Mouse (Mus musculus) erythroid progenitor cell, adult 5-6 weeks (primary cell): ENCODE results near the gene Nosip. TPM values are rescaled to one million over a fixed set of nuclear protein-coding genes. Genes with fewer than 3 reads are reported as not detected.

Experiments
- total RNA-seq, 2 experiments: library from RNA; stranded (forward) in 1 of 2; stranded (reverse) in 1 of 2; fragments of 150-400 nt in 1 of 2; fragments of 186-747, 209-891 nt in 1 of 2; gene quantifications; 2 replicates each; pipeline versions ENCODE4 v1.2.3 to v1.2.4; 2015 to 2017; ENCODE audit warnings: low replicate concordance in 2 of 2

The Nosip gene
- total RNA-seq, 2 experiments from 2014 or later: 30.6 to 54.0 TPM

Other genes starting within 250 kb of the Nosip start
Only the 30 nearest of the 36 such genes appear.
- 29.6 and 36.0 TPM in 2 replicates for gene Pnkp, start 205.3 kb upstream of the Nosip start, total RNA-seq (2015; ENCODE audit: low replicate concordance)
- 30.9 and 58.2 TPM in 2 replicates for gene Pnkp, start 205.3 kb upstream of the Nosip start, total RNA-seq (2017; ENCODE audit: low replicate concordance)
- gene Ptov1, start 192.6 kb upstream of the Nosip start, total RNA-seq (2015; ENCODE audit: low replicate concordance): 16.9 and 18.4 TPM in 2 replicates
- 1.8 and 4.8 TPM in 2 replicates for gene Ptov1, start 192.6 kb upstream of the Nosip start, total RNA-seq (2017; ENCODE audit: low replicate concordance)
- 10.1 and 18.0 TPM in 2 replicates for gene Med25, start 169.7 kb upstream of the Nosip start, total RNA-seq (2015; ENCODE audit: low replicate concordance)
- gene Med25, start 169.7 kb upstream of the Nosip start, total RNA-seq (2017; ENCODE audit: low replicate concordance): 8.0 and 11.3 TPM in 2 replicates
- 2.5 and 6.5 TPM in 2 replicates for gene Fuz, start 166.3 kb upstream of the Nosip start, total RNA-seq (2015; ENCODE audit: low replicate concordance)
- 4.5 and 6.7 TPM in 2 replicates for gene Fuz, start 166.3 kb upstream of the Nosip start, total RNA-seq (2017; ENCODE audit: low replicate concordance)
- 93.0 and 93.9 TPM in 2 replicates for gene Ap2a1, start 132.9 kb upstream of the Nosip start, total RNA-seq (2015; ENCODE audit: low replicate concordance)
- 46.2 and 74.2 TPM in 2 replicates for gene Ap2a1, start 132.9 kb upstream of the Nosip start, total RNA-seq (2017; ENCODE audit: low replicate concordance)
- gene Tsks, start 119.2 kb upstream of the Nosip start, total RNA-seq (2015; ENCODE audit: low replicate concordance): not detected in 2 replicates
- not detected in 2 replicates for gene Tsks, start 119.2 kb upstream of the Nosip start, total RNA-seq (2017; ENCODE audit: low replicate concordance)
- gene Cpt1c, start 87.6 kb upstream of the Nosip start, total RNA-seq (2015; ENCODE audit: low replicate concordance): 1.1 TPM in 1 of 2 replicates, not detected in the other
- 1.7 TPM in 1 of 2 replicates, not detected in the other for gene Cpt1c, start 87.6 kb upstream of the Nosip start, total RNA-seq (2017; ENCODE audit: low replicate concordance)
- gene Prmt1, start 75.9 kb upstream of the Nosip start, total RNA-seq (2015; ENCODE audit: low replicate concordance): 17.3 and 28.9 TPM in 2 replicates
- 2.3 and 25.4 TPM in 2 replicates for gene Prmt1, start 75.9 kb upstream of the Nosip start, total RNA-seq (2017; ENCODE audit: low replicate concordance)
- gene Irf3, start 64.8 kb upstream of the Nosip start, total RNA-seq (2015; ENCODE audit: low replicate concordance): 50.7 and 80.7 TPM in 2 replicates
- 44.2 and 62.0 TPM in 2 replicates for gene Irf3, start 64.8 kb upstream of the Nosip start, total RNA-seq (2017; ENCODE audit: low replicate concordance)
- gene Bcl2l12, start 63.7 kb upstream of the Nosip start, total RNA-seq (2015; ENCODE audit: low replicate concordance): 6.3 and 10.1 TPM in 2 replicates
- gene Bcl2l12, start 63.7 kb upstream of the Nosip start, total RNA-seq (2017; ENCODE audit: low replicate concordance): 3.6 and 8.7 TPM in 2 replicates
- gene Scaf1, start 46.1 kb upstream of the Nosip start, total RNA-seq (2015; ENCODE audit: low replicate concordance): 20.9 and 30.2 TPM in 2 replicates
- gene Scaf1, start 46.1 kb upstream of the Nosip start, total RNA-seq (2017; ENCODE audit: low replicate concordance): 15.8 and 31.6 TPM in 2 replicates
- 15.9 and 24.1 TPM in 2 replicates for gene Rras, start 44.5 kb upstream of the Nosip start, total RNA-seq (2015; ENCODE audit: low replicate concordance)
- 0.90 TPM in 1 of 2 replicates, not detected in the other for gene Rras, start 44.5 kb upstream of the Nosip start, total RNA-seq (2017; ENCODE audit: low replicate concordance)
- gene Prr12, start 9.5 kb upstream of the Nosip start, total RNA-seq (2015; ENCODE audit: low replicate concordance): 3.6 and 6.7 TPM in 2 replicates
- 0.13 and 0.23 TPM in 2 replicates for gene Prr12, start 9.5 kb upstream of the Nosip start, total RNA-seq (2017; ENCODE audit: low replicate concordance)
- 2.9 and 8.8 TPM in 2 replicates for gene Prrg2, start 248 bp downstream of the Nosip start, total RNA-seq (2015; ENCODE audit: low replicate concordance)
- gene Prrg2, start 248 bp downstream of the Nosip start, total RNA-seq (2017; ENCODE audit: low replicate concordance): 0.91 and 6.8 TPM in 2 replicates
- gene Rcn3, start 29.8 kb downstream of the Nosip start, total RNA-seq (2015; ENCODE audit: low replicate concordance): 1.1 and 8.8 TPM in 2 replicates
- 1.9 and 4.0 TPM in 2 replicates for gene Rcn3, start 29.8 kb downstream of the Nosip start, total RNA-seq (2017; ENCODE audit: low replicate concordance)
- gene Fcgrt, start 41.4 kb downstream of the Nosip start, total RNA-seq (2015; ENCODE audit: low replicate concordance): 10.5 TPM in 2 replicates
- 8.3 and 9.7 TPM in 2 replicates for gene Fcgrt, start 41.4 kb downstream of the Nosip start, total RNA-seq (2017; ENCODE audit: low replicate concordance)
- 694 and 736 TPM in 2 replicates for gene Rps11, start 62.0 kb downstream of the Nosip start, total RNA-seq (2015; ENCODE audit: low replicate concordance)
- 189 and 313 TPM in 2 replicates for gene Rps11, start 62.0 kb downstream of the Nosip start, total RNA-seq (2017; ENCODE audit: low replicate concordance)
- gene Rpl13a, start 66.3 kb downstream of the Nosip start, total RNA-seq (2015; ENCODE audit: low replicate concordance): 918 and 1,040 TPM in 2 replicates
- gene Rpl13a, start 66.3 kb downstream of the Nosip start, total RNA-seq (2017; ENCODE audit: low replicate concordance): 765 and 800 TPM in 2 replicates
- not detected in 2 replicates for gene Gm45713, start 73.8 kb downstream of the Nosip start, total RNA-seq (2015; ENCODE audit: low replicate concordance)
- gene Gm45713, start 73.8 kb downstream of the Nosip start, total RNA-seq (2017; ENCODE audit: low replicate concordance): 0.98 and 2.3 TPM in 2 replicates
- gene Flt3l, start 74.0 kb downstream of the Nosip start, total RNA-seq (2015; ENCODE audit: low replicate concordance): 3.6 and 17.2 TPM in 2 replicates
- gene Flt3l, start 74.0 kb downstream of the Nosip start, total RNA-seq (2017; ENCODE audit: low replicate concordance): 0.23 and 4.5 TPM in 2 replicates
- gene Pih1d1, start 91.9 kb downstream of the Nosip start, total RNA-seq (2015; ENCODE audit: low replicate concordance): 58.7 and 96.4 TPM in 2 replicates
- gene Pih1d1, start 91.9 kb downstream of the Nosip start, total RNA-seq (2017; ENCODE audit: low replicate concordance): 6.8 and 8.7 TPM in 2 replicates
- gene Aldh16a1, start 92.2 kb downstream of the Nosip start, total RNA-seq (2015; ENCODE audit: low replicate concordance): 24.5 and 29.3 TPM in 2 replicates
- gene Aldh16a1, start 92.2 kb downstream of the Nosip start, total RNA-seq (2017; ENCODE audit: low replicate concordance): 12.4 and 14.1 TPM in 2 replicates
- gene Slc17a7, start 101.5 kb downstream of the Nosip start, total RNA-seq (2015; ENCODE audit: low replicate concordance): not detected in 2 replicates
- gene Slc17a7, start 101.5 kb downstream of the Nosip start, total RNA-seq (2017; ENCODE audit: low replicate concordance): not detected in 2 replicates
- not detected in 2 replicates for gene Gfy, start 117.1 kb downstream of the Nosip start, total RNA-seq (2015; ENCODE audit: low replicate concordance)
- gene Gfy, start 117.1 kb downstream of the Nosip start, total RNA-seq (2017; ENCODE audit: low replicate concordance): not detected in 2 replicates
- not detected in 2 replicates for gene Pth2, start 118.6 kb downstream of the Nosip start, total RNA-seq (2015; ENCODE audit: low replicate concordance)
- gene Pth2, start 118.6 kb downstream of the Nosip start, total RNA-seq (2017; ENCODE audit: low replicate concordance): not detected in 2 replicates
- gene Ccdc155, start 142.5 kb downstream of the Nosip start, total RNA-seq (2015; ENCODE audit: low replicate concordance): not detected in 2 replicates
- gene Ccdc155, start 142.5 kb downstream of the Nosip start, total RNA-seq (2017; ENCODE audit: low replicate concordance): not detected in 2 replicates
- 6.3 and 8.6 TPM in 2 replicates for gene Dkkl1, start 149.7 kb downstream of the Nosip start, total RNA-seq (2015; ENCODE audit: low replicate concordance)
- 0.77 TPM in 1 of 2 replicates, not detected in the other for gene Dkkl1, start 149.7 kb downstream of the Nosip start, total RNA-seq (2017; ENCODE audit: low replicate concordance)
- not detected in 2 replicates for gene Tead2, start 153.3 kb downstream of the Nosip start, total RNA-seq (2015; ENCODE audit: low replicate concordance)
- not detected in 2 replicates for gene Tead2, start 153.3 kb downstream of the Nosip start, total RNA-seq (2017; ENCODE audit: low replicate concordance)
- 82.2 and 86.1 TPM in 2 replicates for gene Cd37, start 176.7 kb downstream of the Nosip start, total RNA-seq (2015; ENCODE audit: low replicate concordance)
- gene Cd37, start 176.7 kb downstream of the Nosip start, total RNA-seq (2017; ENCODE audit: low replicate concordance): 21.1 and 54.8 TPM in 2 replicates
- not detected in 2 replicates for gene Slc6a16, start 178.7 kb downstream of the Nosip start, total RNA-seq (2015; ENCODE audit: low replicate concordance)
- gene Slc6a16, start 178.7 kb downstream of the Nosip start, total RNA-seq (2017; ENCODE audit: low replicate concordance): not detected in 2 replicates